Mouse (Mus musculus) urinary bladder, adult 2 months (tissue): ENCODE results near the gene Kndc1. TPM values are rescaled to one million over a fixed set of nuclear protein-coding genes. Genes with fewer than 3 reads are reported as not detected.

ENCODE experiments used
- DNase-seq: peaks from one replicate; pipeline ENCODE4 v3.0.0; 2022; ENCODE audit warnings: low spot score
- polyA plus RNA-seq: library from polyadenylated mRNA; depleted of rRNA; stranded (reverse); fragments of >200 nt; gene quantifications from 2 replicates; pipeline ENCODE4 v1.2.3, GENCODE M21; 2012

Gene Kndc1
- polyA plus RNA-seq, 1 experiment, result 0.03 TPM

- no peak for DNase-seq
Observed at GRCm38 (mm10) chr7:139951079-139951478, 56.6 kb downstream of the Kndc1 start.

DNA sequence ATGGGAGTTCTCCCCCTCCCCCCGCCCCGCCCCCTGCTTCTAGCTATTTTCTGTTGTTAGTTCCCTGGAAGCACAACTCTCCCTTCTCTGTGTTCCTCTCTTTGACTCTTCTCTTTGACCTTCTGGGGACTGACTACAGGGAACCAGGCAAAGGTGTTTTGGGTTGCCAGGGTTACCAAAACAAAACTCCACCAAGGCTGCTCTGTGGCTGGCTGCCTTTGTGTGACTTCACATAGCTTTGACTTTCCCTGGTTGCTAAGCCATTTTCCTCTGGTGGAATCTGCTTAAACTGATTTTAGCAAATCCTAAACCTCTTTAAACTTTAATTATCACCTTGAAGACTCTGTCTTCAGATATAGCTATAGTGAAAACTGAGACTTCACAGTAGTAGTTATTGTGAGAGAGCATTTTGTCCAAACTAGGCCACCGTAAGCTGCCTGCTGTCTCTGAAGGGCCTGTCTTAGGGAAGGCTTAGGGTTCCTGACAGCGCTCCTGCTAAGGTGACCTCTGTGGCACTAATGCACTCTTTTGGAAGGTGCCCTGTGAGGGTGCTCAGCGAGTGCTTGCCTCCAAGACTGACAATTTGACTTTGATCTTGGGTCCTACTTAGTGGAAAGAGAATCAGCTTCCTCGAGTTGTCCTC, 57.6 kb downstream of the Kndc1 start:
- DNase-seq, result no peak

GRCm38 (mm10) chr7:139955505-139955904, 61.0 kb downstream of the Kndc1 start:
- no peak for DNase-seq

DNA sequence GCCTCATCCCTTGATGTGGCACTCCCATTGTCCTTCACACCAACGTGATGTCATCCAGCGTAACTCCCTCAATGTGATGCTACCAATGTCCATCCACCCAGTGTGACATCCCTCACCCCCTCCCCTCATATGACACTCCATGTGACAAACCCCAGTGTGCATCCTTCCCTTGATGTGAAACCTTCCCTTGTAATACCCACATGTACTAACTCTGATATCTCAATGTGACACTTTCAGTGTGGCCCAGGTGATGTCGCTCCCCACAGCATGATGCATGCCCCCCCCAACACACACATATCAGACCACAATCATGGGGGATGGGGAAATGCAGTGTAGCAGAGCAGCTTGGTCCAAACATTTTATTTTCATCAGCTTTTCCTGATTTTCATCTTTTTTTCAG, 62.2 kb downstream of the Kndc1 start:
- no peak for DNase-seq

DNA sequence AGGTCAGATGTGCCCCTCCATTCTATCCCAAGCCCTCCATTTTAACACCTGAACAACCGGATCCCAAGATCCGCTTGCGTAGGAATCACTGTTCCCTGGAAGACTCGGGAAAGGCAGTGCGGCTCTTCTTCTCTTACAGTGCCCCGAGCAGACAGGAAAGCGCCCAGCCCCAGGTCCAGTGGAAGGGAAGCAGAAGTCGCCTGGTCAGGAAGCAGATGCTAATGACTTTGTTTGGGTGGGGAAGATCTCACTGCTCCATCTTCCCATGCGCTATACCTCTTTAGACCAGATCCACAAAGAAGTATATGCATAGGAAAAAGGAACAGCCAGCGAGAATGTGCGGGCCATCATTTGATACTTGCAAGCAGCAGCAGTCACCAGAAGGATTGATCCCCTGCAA, 62.9 kb downstream of the Kndc1 start:
- no peak for DNase-seq

- no peak for DNase-seq
Observed at GRCm38 (mm10) chr7:139957958-139958357, 63.5 kb downstream of the Kndc1 start.

- no peak for DNase-seq
Observed at GRCm38 (mm10) chr7:139961141-139961540, 66.6 kb downstream of the Kndc1 start.

- no peak for DNase-seq
Observed at GRCm38 (mm10) chr7:139963814-139964213, 69.3 kb downstream of the Kndc1 start.

DNA sequence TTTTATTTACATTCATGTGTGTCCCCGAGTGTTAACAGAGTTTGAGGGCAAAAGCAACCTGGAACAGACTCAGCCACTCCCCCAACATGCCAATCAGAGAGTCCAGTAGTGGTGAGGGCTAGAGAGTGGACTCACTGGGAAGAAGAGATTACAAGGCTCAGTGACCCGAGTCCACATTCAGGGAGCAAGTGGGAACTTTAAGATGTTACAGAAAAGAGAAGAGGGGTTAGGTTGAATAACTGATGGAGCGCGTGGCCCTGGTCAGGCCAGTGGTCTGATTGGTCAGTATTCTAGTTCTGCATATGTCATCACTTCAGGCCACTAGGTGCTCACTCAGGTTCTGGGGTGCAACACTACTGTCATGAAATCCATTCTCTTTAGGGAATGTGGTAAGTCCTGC, 72.7 kb downstream of the Kndc1 start:
- DNase-seq, result no peak

DNA sequence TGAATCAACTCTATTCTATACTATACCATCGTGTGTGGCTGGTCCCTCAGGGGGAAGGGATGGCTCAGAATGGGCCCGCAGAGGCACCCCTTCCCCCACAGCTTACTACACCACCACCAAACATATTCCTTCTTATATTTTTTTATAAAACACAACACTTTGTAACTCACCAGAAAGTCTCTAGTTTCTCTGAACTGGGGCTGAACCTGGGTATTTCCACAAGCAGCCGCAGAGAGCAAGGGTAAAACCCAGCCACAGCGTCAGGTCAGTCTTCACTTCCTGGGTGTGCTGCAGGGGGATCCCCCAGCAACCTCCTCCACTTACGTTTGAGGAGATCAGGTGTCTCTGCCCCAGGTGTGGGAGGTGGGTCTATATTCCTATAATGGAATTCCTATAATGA, 73.9 kb downstream of the Kndc1 start:
- DNase-seq, result no peak

GRCm38 (mm10) chr7:139969348-139970130, 75.0 kb downstream of the Kndc1 start:
- no peak for DNase-seq

DNA sequence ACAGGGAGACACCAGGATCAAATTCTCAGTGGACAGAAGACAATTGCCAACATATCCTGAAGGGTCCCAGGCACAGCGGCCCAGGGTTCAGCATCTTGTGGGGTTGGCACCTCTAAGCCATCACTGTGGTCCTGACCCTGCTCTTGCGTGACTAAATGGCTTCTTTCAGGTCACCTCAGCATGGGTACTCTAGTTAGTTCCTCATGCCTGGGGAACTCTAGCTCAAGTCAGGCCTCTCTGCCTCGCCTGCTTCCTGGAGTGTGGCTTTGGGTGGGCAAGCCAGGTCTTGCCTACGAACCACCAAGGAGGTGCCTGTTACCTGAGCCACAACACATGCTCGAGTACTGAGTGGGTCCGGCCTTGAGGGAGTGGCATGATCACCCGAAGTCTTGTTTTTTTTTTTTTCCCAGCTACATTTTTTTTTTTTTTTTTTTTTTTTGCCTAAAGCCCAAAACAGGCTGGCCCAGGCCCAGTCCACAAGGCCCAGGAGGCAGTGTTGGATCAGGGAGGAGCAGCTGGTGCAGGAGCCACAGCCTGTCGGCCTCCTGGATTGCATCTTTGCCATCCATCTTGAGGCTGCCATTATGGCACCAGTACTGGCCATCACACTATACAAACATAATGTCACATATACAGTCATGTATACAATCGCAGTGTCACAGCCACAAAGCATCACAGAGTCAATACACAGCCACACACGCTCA, 75.9 kb downstream of the Kndc1 start:
- DNase-seq, result peak; percentile 42

DNA sequence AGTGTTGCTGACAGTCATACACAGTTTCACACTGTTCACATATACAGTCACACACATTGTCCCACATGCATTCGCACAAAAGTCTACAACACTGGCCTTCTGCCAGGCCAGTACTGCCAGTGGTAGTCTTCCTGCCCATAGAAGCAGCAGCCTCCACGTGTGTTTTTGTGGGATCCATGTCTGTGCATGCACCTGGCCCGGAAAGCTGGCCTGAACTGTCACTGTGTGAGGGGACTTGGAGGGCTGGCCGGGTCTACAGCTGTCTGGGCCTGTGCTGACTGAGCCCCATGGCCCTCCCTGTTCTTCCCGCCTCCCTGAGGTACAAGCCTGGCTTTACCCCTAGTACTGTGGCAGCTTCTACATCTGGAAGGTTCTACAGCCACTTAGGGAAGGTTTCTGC, 76.5 kb downstream of the Kndc1 start:
- DNase-seq, result no peak

- DNase-seq, result no peak
Observed at GRCm38 (mm10) chr7:139971436-139971835, 76.9 kb downstream of the Kndc1 start.

DNA sequence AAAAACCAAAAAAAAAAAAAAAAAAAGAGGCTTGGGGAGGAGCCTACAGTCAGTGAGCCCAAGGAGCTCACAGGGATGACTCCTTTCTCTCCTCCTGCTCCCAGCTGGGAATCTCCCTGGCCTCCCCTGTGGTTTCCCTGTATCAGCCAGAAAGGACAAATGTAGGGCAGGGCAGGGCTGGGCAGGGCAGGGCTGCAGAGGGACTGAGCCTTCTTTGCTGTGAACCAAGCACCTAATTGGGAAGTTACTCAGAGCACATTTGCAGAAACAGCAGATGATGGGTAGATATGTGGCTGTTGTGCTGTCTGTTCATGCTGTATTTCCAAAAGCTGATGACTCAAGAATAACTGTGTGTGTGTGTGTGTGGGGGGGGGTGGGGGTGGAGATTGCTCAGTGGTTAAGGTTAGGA, 78.4 kb downstream of the Kndc1 start:
- no peak for DNase-seq

DNA sequence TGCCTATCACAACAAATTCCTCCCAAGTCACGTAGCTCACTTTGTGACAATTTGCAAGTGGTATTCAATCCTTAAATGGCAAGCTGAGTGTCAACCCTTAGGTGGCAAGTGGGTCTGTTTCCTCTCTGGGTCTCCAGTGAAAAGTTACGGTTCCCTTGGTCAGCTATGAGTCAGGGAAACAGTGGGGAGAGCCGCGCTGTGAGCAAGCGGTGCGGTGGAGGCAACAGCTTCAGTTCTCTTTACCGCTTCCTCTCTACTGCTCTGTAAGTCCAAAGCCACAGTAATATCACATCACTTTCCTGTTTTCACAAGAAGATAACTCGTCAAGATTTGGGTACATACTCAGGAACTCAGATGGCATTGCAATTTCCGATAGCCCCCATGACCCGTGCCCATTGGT, 79.8 kb downstream of the Kndc1 start:
- no peak for DNase-seq

DNA sequence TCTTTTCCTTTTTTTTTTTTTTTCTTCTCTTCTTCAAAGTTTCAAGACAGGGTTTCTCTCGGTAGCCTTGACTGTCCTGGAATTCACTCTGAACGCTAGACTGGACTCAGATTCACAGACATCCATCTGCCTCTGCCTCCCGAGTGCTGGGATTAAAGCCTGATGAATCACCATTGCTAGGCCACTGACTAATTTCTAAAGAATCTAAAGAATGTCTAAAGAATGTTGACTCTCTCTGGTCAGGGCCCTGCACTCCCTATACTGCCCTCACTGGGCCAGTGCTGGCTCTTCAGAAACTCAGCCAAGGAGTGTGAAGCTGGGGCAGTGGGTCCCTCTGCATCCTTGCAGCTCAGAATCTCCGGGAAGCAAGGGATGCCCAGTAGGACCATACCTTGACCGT, 81.0 kb downstream of the Kndc1 start:
- no peak for DNase-seq

DNA sequence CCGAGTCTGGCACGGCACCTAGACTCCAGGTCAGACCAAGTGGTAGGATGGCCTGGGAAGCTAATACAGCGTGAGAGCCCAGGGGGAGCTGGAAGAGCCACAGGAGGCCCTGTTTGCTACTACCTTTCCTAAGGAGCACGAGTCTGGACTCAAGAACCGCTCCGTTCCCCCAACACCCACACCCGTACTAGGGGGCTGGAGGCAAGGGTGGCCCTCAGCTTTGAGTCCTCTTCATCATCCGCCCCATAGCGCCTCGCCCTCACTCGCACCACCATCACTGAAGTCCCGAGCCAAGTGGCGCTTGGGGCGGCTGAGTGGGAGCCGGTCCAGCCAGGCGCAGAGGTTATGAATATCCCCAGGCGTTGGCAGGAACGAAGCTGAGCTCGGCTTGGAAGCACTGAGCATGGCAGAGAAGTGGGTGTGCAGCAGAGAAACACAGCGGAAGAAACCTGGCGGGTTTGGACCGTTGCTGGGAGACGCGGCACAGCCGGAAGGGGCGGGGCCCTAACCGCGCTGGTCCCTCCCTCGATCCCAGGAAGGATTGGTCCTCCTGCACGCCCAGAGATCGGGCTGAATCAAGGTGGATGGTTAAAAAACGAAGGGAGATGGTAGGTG, 83.9 kb downstream of the Kndc1 start, which contains the start of gene 6430531B16Rik:
Gene 6430531B16Rik (minus strand): TSS at position 478 of the 615 bp plus-strand sequence.
- DNase-seq, result peak; percentile 55

DNA sequence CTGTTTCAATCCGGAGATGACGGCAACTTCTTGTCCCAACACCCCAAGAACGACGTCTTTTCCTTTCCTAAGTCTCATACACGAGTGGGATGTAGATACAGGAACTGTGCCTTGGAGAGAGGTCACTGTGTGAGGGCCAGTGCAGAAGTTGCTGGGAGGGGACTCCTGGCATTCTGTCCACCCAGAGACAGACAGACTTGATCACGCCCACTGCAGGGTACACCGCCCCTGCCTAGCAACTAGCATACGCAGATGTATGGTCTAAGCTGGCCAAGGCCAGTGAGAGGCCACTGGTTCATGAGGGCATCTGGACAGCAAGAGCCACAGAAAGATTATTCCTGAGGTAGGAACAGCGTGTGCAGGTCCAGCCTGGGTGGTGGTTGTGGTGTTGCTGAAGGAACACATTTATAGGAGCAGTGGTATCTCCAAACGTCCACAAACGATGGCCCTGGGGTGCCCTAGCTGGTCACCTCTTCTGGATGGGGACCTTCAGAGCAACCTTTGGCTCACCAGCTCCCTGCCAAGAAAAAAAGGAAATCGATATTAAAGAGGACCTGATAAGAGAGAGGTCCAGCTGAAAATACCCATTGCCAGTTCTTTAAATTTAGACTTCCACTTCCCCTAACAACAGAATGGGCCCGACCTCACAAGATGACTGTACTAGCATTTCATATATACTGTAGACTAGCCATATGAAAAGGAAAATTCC, 84.7 kb downstream of the Kndc1 start:
- DNase-seq, result no peak

GRCm38 (mm10) chr7:139980778-139981177, 86.3 kb downstream of the Kndc1 start:
- no peak for DNase-seq

GRCm38 (mm10) chr7:139982058-139982457, 87.6 kb downstream of the Kndc1 start:
- DNase-seq, result no peak

GRCm38 (mm10) chr7:139984505-139984904, 90.0 kb downstream of the Kndc1 start:
- DNase-seq, result no peak
